Mouse (Mus musculus) spleen, adult 2 months (tissue): ENCODE measurements at regions not wholly inside any gene's neighbourhood (a gene's known extent, or its start where the extent isn't known, plus 50 kb on each side); places are given as distances from the start of the nearest gene placed in this dataset.

Experiments
- DNase-seq, 2 experiments: peaks; one replicate each; pipeline versions ENCODE4 v3.0.0 to v3.0.0-alpha.2; 2012 to 2021; ENCODE audit warnings: low spot score in 2 of 2, low read depth in 1 of 2
- H3K27ac ChIP-seq: fragments of 200-500 bp; 2 replicates; pipeline ENCODE4 v1.5.1; 2012; ENCODE audit warnings: low read length, inconsistent platforms; ENCODE audit not compliant: insufficient read depth
- H3K27me3 ChIP-seq: fragments of 200-500 bp; 2 replicates; pipeline ENCODE4 v1.6.1; 2012; ENCODE audit warnings: mild to moderate bottlenecking, moderate library complexity, low read length, inconsistent platforms; ENCODE audit not compliant: control insufficient read depth, insufficient read depth
- H3K36me3 ChIP-seq: fragments of 200-500 bp; 2 replicates; pipeline ENCODE4 v1.6.1; 2012; ENCODE audit warnings: mild to moderate bottlenecking, low read length, inconsistent platforms; ENCODE audit not compliant: control insufficient read depth, insufficient read depth
- H3K4me1 ChIP-seq: fragments of 200-500 bp; 2 replicates; pipeline ENCODE4 v1.6.1; 2011; ENCODE audit warnings: inconsistent platforms; ENCODE audit not compliant: control insufficient read depth, insufficient read depth, insufficient read length
- H3K4me3 ChIP-seq: fragments of 200-500 bp; 2 replicates; pipeline ENCODE4 v1.5.1; 2011; ENCODE audit warnings: mild to moderate bottlenecking, inconsistent platforms; ENCODE audit not compliant: insufficient read depth, insufficient read length; ENCODE audit errors: extremely low read depth
- CTCF ChIP-seq: fragments of 200-500 bp; IDR thresholded peaks from 2 replicates; pipeline ENCODE4 v1.5.1; 2011; ENCODE audit warnings: mild to moderate bottlenecking, inconsistent platforms; ENCODE audit not compliant: insufficient read depth, insufficient read length, insufficient replicate concordance; ENCODE audit errors: extremely low read depth
- POLR2A ChIP-seq: fragments of 200-500 bp; IDR thresholded peaks from 2 replicates; pipeline ENCODE4 v1.6.1; 2011; ENCODE audit warnings: low read depth, low read length, inconsistent platforms
- WGBS: fragments of 180-500 bp; shearing (Covaris S2); methylation state at CpG from one replicate; pipeline ENCODE4 v1.1.7; 2018; 5-methylcytosine and 5-hydroxymethylcytosine counted together

- TF ChIP-seq CTCF (no peak), POLR2A (no peak)
- Histone ChIP-seq H3K27ac (no peak overlapping the region), H3K4me3 (no peak overlapping the region), H3K36me3 (no peaks in the 10 kb centered on the region), H3K4me1 (no peaks in the 10 kb centered on the region), H3K27me3 (no peaks in the 10 kb centered on the region)
- 76% methylated on average over 8 of the region's 8 CpGs for WGBS
- DNase-seq = no peak
These were observed 380.0 kb upstream of the Smim15 start for GRCm38 (mm10) chr13:107664197-107664596.

GRCm38 (mm10) chr13:107663745-107664144 is 380.5 kb upstream of the Smim15 start:
- no peaks in the 10 kb centered on the region for H3K27me3 ChIP-seq
- WGBS = 81% methylated on average over 12 of the region's 12 CpGs
- no peaks in the 10 kb centered on the region for H3K4me1 ChIP-seq
- H3K36me3 ChIP-seq = no peaks in the 10 kb centered on the region
- H3K27ac ChIP-seq = no peak overlapping the region
- TF ChIP-seq CTCF (no peak), POLR2A (no peak)
- H3K4me3 ChIP-seq = no peak overlapping the region
- no peak for DNase-seq

- Histone ChIP-seq H3K36me3 (no peaks in the 10 kb centered on the region), H3K4me3 (no peak overlapping the region), H3K27ac (no peak overlapping the region), H3K4me1 (no peaks in the 10 kb centered on the region), H3K27me3 (no peaks in the 10 kb centered on the region)
- TF ChIP-seq CTCF (no peak), POLR2A (no peak)
- WGBS = 75% methylated on average over 5 of the region's 5 CpGs
- no peak for DNase-seq
These were observed 382.8 kb upstream of the Smim15 start for GRCm38 (mm10) chr13:107661414-107661813.

- WGBS = 6% methylated on average over 27 of the region's 27 CpGs
- DNase-seq = no peak
- Histone ChIP-seq H3K4me1 (peaks cover 2% of the 10 kb centered on the region; the same call in 1 of the 2 replicates), H3K4me3 (peak overlapping the region; percentile 30; the same call in 1 of the 2 replicates), H3K27ac (no peak overlapping the region), H3K27me3 (peaks cover 10% of the 10 kb centered on the region; the same call in 1 of the 2 replicates), H3K36me3 (no peaks in the 10 kb centered on the region)
- no peak for TF ChIP-seq CTCF
- TF ChIP-seq POLR2A = no peak
These were observed 398.2 kb upstream of the Smim15 start for GRCm38 (mm10) chr13:107645865-107646645.

GRCm38 (mm10) chr13:107645121-107645864 is 399.0 kb upstream of the Smim15 start:
- no peak for DNase-seq
- TF ChIP-seq POLR2A = no peak
- TF ChIP-seq CTCF = no peak
- Histone ChIP-seq H3K36me3 (no peaks in the 10 kb centered on the region), H3K4me1 (peaks cover 2% of the 10 kb centered on the region; the same call in 1 of the 2 replicates), H3K27me3 (peaks cover 10% of the 10 kb centered on the region; the same call in 1 of the 2 replicates), H3K27ac (no peak overlapping the region), H3K4me3 (no peak overlapping the region)
- 9% methylated on average over 36 of the region's 36 CpGs for WGBS

GRCm38 (mm10) chr13:107644705-107645104 is 399.5 kb upstream of the Smim15 start:
- Histone ChIP-seq H3K27ac (no peak overlapping the region), H3K27me3 (peaks cover 10% of the 10 kb centered on the region; the same call in 1 of the 2 replicates), H3K4me1 (peaks cover 2% of the 10 kb centered on the region; the same call in 1 of the 2 replicates), H3K36me3 (no peaks in the 10 kb centered on the region), H3K4me3 (no peak overlapping the region)
- no peak for TF ChIP-seq CTCF
- TF ChIP-seq POLR2A = no peak
- DNase-seq = no peak
- 79% methylated on average over 12 of the region's 12 CpGs for WGBS
